Mouse (Mus musculus) limb, embryonic 14.5 days (tissue): ENCODE measurements around the gene Ttll4. TPM values are rescaled to one million over a fixed set of nuclear protein-coding genes. Genes with fewer than 3 reads are reported as not detected.

Source experiments
- ATAC-seq: fragments of 200-750 bp; cut with Nextera tagmentation; 2 replicates; pipeline ENCODE4 v1.8.0; 2017; ENCODE audit warnings: low read depth, moderate number of reproducible peaks, moderate TSS enrichment; ENCODE audit not compliant: low FRiP score
- DNase-seq: peaks from one replicate; pipeline ENCODE4 v3.0.0-alpha.2; 2015; ENCODE audit warnings: low spot score
- H3K27ac ChIP-seq: fragments of 300-500 bp; sonication (generic); replicated peaks from 2 replicates; pipeline ENCODE4 v1.5.1; 2014; ENCODE audit warnings: low read depth, mild to moderate bottlenecking, low read length, moderate library complexity, mixed read lengths
- H3K27me3 ChIP-seq: fragments of 300-500 bp; sonication (generic); 2 replicates; pipeline ENCODE4 v1.6.1; 2014; ENCODE audit warnings: low read length, mixed read lengths; ENCODE audit not compliant: control insufficient read depth, insufficient read depth
- H3K36me3 ChIP-seq: fragments of 300-500 bp; sonication (generic); 2 replicates; pipeline ENCODE4 v1.6.1; 2014; ENCODE audit warnings: mild to moderate bottlenecking, low read length, moderate library complexity, mixed read lengths; ENCODE audit not compliant: control insufficient read depth, insufficient read depth
- H3K4me1 ChIP-seq: fragments of 300-500 bp; sonication (generic); 2 replicates; pipeline ENCODE4 v1.6.1; 2014; ENCODE audit warnings: antibody characterized with exemption, low read length, mixed read lengths; ENCODE audit not compliant: control insufficient read depth, insufficient read depth
- H3K4me2 ChIP-seq: fragments of 300-500 bp; sonication (generic); replicated peaks from 2 replicates; pipeline ENCODE4 v1.6.1; 2014; ENCODE audit warnings: low read depth, mild to moderate bottlenecking, low read length, moderate library complexity; ENCODE audit not compliant: severe bottlenecking
- H3K4me3 ChIP-seq: fragments of 300-500 bp; sonication (generic); replicated peaks from 2 replicates; pipeline ENCODE4 v1.5.1; 2014; ENCODE audit warnings: low read length
- H3K9ac ChIP-seq: fragments of 300-500 bp; sonication (generic); 2 replicates; pipeline ENCODE4 v1.6.1; 2014; ENCODE audit warnings: mild to moderate bottlenecking, low read depth, low read length, moderate library complexity; ENCODE audit not compliant: severe bottlenecking
- H3K9me3 ChIP-seq: fragments of 300-500 bp; sonication (generic); 2 replicates; pipeline ENCODE4 v1.6.1; 2016; ENCODE audit warnings: low read length; ENCODE audit not compliant: control insufficient read depth
- POLR2A ChIP-seq: fragments of 200-500 bp; IDR thresholded peaks from 2 replicates; pipeline ENCODE4 v1.8.0; 2012; ENCODE audit warnings: inconsistent platforms, mild to moderate bottlenecking, moderate library complexity, borderline replicate concordance; ENCODE audit not compliant: insufficient read depth, insufficient read length; ENCODE audit errors: extremely low read depth
- WGBS: fragments of 180-500 bp; shearing (Covaris S2); extraction: QIAGEN DNeasy Blood & Tissue Kit; methylation state at CpG from one replicate; pipeline ENCODE4 v1.1.7; 2014; 5-methylcytosine and 5-hydroxymethylcytosine counted together
- polyA plus RNA-seq, 2 experiments: library from polyadenylated mRNA; depleted of rRNA in 1 of 2; stranded (reverse) in 1 of 2; unstranded in 1 of 2; fragments of >200 nt; fragmentation: Nextera tagmentation in 1 of 2; extraction: Ambion mirVana in 1 of 2; gene quantifications; 2 replicates each; pipeline versions ENCODE4 v1.2.1 to v1.2.3; 2012 to 2014

The Ttll4 gene
- polyA plus RNA-seq, 2 experiments = 18.5 to 36.7 TPM

DNA sequence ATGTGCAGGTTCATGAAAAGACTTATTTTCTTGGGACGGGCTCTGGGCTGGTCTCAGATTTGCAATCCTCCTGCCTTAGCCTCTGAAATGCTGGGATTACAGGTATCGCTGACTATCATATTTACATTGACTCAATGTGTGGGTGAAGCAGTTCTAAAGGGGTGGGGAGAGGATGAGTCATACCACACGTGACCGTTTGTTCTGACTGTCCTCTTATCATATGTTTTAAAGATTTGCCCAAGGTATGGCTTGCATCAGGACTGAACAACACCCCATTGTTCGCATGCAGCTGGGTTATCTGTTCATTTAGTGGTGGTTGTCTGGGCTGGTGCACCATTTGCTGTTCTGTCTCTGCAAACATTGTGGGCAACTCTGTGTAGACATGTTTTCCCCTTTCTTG is 65.1 kb downstream of the Ttll4 start:
- no peaks in the 10 kb centered on the region for H3K9me3 ChIP-seq
- H3K4me1 ChIP-seq = no peaks in the 10 kb centered on the region
- WGBS = 80% methylated on average over 5 of the region's 5 CpGs
- no peaks in the 10 kb centered on the region for H3K36me3 ChIP-seq
- H3K4me2 ChIP-seq = no peak overlapping the region
- TF ChIP-seq POLR2A = no peak
- no peak overlapping the region for H3K27ac ChIP-seq
- no peaks in the 10 kb centered on the region for H3K27me3 ChIP-seq
- H3K9ac ChIP-seq = no peak overlapping the region
- DNase-seq (no peak), ATAC-seq (no peak)
- no peak overlapping the region for H3K4me3 ChIP-seq

DNA sequence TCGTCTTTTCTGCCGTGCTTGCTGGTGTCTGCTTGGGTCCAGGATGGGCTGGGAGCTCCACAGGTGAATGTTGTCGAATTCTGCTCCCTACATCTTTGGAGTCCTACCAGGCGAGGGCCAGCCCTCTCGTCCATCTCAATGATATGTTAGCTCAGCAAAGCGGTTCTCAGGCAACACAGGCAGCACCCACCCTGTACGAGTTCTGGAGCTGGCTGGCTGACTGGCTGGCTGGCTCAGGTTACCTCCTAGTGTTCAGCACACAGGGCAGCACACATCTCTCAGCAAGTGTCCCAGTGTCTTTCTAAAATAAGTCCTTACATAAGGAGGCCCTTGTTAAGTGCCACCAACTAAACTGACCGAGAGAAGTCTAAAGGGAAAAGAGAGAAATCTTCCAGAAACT is 66.9 kb downstream of the Ttll4 start:
- Histone ChIP-seq H3K36me3 (no peaks in the 10 kb centered on the region), H3K4me3 (no peak overlapping the region), H3K27ac (no peak overlapping the region), H3K9me3 (no peaks in the 10 kb centered on the region), H3K9ac (no peak overlapping the region), H3K4me1 (no peaks in the 10 kb centered on the region), H3K4me2 (no peak overlapping the region), H3K27me3 (no peaks in the 10 kb centered on the region)
- ATAC-seq (no peak), DNase-seq (no peak)
- TF ChIP-seq POLR2A = no peak
- WGBS = 69% methylated on average over 8 of the region's 8 CpGs

DNA sequence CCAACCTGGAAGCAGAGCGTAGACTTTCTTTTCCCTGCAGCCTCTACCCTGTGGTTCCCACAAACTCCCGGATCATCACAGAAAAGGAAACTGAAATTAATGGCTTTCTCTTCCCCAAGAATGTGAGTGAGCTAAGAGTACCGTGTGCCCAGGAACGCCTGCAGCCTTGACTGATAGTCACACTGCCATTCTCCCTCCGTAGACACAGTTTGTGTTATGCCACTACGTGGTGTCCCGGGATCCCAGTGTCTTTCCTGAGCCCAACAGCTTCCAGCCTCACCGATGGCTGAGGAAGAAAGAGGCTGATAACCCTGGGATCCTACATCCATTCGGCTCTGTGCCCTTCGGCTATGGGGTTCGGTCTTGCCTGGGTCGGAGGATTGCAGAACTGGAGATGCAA is 75.4 kb downstream of the Ttll4 start:
- ATAC-seq (no peak), DNase-seq (no peak)
- H3K4me3 ChIP-seq = no peak overlapping the region
- no peaks in the 10 kb centered on the region for H3K4me1 ChIP-seq
- no peak overlapping the region for H3K4me2 ChIP-seq
- no peak overlapping the region for H3K27ac ChIP-seq
- no peaks in the 10 kb centered on the region for H3K9me3 ChIP-seq
- TF ChIP-seq POLR2A = no peak
- H3K9ac ChIP-seq = no peak overlapping the region
- H3K36me3 ChIP-seq = no peaks in the 10 kb centered on the region
- WGBS = 88% methylated on average over 12 of the region's 12 CpGs
- no peaks in the 10 kb centered on the region for H3K27me3 ChIP-seq

DNA sequence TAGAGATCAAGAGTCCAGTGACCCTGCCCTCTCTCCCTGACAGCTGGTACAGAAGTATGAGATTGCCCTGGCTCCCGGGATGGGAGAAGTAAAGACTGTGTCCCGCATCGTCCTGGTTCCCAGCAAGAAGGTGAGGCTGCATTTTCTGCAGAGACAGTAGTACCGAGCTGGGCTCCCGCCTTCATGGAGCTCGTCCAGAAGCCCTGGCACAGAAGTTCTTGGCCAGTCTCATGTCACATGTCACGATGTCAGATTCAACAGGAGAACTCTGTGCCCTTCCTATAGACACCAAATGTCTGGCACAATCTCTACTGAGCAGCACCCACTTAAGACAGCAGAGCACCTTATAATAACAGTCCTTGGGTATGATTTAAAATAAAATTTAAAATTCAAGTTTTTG is 76.0 kb downstream of the Ttll4 start:
- H3K4me1 ChIP-seq = no peaks in the 10 kb centered on the region
- H3K9ac ChIP-seq = no peak overlapping the region
- H3K27me3 ChIP-seq = no peaks in the 10 kb centered on the region
- DNase-seq (no peak), ATAC-seq (no peak)
- H3K9me3 ChIP-seq = no peaks in the 10 kb centered on the region
- no peak overlapping the region for H3K4me2 ChIP-seq
- no peaks in the 10 kb centered on the region for H3K36me3 ChIP-seq
- no peak overlapping the region for H3K27ac ChIP-seq
- H3K4me3 ChIP-seq = no peak overlapping the region
- TF ChIP-seq POLR2A = no peak
- WGBS = 93% methylated on average over 7 of the region's 7 CpGs

DNA sequence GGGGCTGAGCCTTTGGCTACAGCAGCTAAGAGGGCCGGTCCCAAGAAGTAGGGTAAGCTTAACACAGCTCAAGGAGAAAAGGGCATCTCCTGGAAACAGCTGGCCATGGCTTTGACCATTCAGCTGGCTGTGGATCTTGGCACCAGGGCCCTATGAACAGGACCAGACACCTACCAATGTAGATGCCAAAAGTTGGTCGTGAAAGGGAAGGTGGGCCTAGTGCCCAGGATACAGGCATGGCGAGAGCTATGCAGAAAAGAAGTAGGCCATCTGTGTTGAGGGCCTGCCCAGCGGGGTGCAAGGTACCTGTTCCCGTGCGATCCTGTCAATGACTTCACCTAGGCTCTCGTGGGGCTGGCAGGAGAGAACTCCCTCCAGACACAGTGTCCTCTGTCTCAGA is 79.3 kb downstream of the Ttll4 start:
- Histone ChIP-seq H3K4me1 (no peaks in the 10 kb centered on the region), H3K4me2 (no peak overlapping the region), H3K4me3 (no peak overlapping the region), H3K27ac (no peak overlapping the region), H3K36me3 (no peaks in the 10 kb centered on the region), H3K9me3 (no peaks in the 10 kb centered on the region), H3K27me3 (no peaks in the 10 kb centered on the region), H3K9ac (no peak overlapping the region)
- DNase-seq (no peak), ATAC-seq (no peak)
- TF ChIP-seq POLR2A = no peak
- 73% methylated on average over 7 of the region's 7 CpGs for WGBS

DNA sequence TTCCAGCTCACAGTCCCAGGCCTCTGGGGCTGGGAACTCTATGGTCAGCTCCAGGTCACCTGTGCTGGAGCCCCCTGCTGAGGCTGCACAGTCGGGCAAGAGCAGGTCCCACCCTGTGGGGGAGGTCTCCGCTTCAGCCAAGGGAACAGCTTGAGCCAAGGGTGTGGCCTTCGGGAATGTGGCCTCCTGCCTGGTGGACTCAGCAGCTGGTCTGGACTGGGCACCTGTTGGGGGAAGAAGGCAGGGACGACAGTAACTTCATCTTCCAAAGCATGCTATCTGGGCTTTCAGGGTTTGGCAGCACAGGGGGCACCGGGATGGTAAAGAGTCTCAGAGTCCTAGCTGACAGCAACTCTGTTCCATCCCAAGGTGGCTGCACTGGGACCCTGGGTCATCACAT is 85.8 kb downstream of the Ttll4 start:
- Histone ChIP-seq H3K4me3 (no peak overlapping the region), H3K36me3 (no peaks in the 10 kb centered on the region), H3K9ac (no peak overlapping the region), H3K27me3 (peaks cover 6% of the 10 kb centered on the region), H3K9me3 (no peaks in the 10 kb centered on the region), H3K27ac (no peak overlapping the region), H3K4me1 (peaks cover 5% of the 10 kb centered on the region), H3K4me2 (no peak overlapping the region)
- WGBS = 62% methylated on average over 5 of the region's 5 CpGs
- DNase-seq (no peak), ATAC-seq (0 out of 2 replicates have a peak, but pooled peaks have one; percentile 14)
- TF ChIP-seq POLR2A = no peak
